In the genomic region with DNA sequence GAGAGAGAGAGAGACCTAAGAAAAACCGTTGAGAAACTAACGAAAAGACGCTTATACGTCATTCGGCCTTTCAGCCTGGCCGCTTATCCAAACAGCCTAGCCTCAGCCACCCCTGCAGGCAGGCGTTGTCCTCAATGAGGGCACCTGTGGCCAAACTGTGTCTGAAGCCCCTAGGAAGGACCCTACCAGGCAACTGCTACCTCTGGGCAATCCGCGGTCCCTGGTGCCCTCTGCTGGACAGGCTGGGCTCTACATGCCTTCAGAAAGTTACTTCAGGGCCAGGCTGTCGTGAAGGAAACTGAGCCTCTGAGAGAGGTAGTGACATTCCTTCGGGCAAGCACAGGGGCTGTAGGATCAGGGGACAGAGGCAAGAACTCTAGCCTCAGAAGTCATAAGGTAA, we compare ENCODE assay signal across 8 mouse cellular contexts.
DNase-seq lines count a peak whose midpoint lies in the region; ATAC-seq and TF ChIP-seq lines count a peak whose summit lies in the region.

No protein-coding gene starts in this region.

- no peak overlapping the region for H3K4me3 ChIP-seq in ES-Bruce4 (ENCODE audit: low read depth, low read length)
- no peak overlapping the region for H3K4me3 ChIP-seq in embryonic fibroblast, embryonic 13.5 days (ENCODE audit: insufficient read depth, low read length)

- TF ChIP-seq EP300 in ES-Bruce4 (IDR thresholded peaks at IDR 0.05; ENCODE audit: insufficient read depth, low read depth, low read length): no peak

- intact Hi-C loops in heart, postnatal 14 days (cut with DNase I): loop anchor here (1.0 to 10.0 kb wide), 5 partner anchors 124 to 780 kb away; a partner anchor contains a TSS

- no peak for TF ChIP-seq POLR2A in ES-Bruce4 (IDR thresholded peaks at IDR 0.05; ENCODE audit: insufficient read depth, low read length)
- TF ChIP-seq POLR2A in embryonic fibroblast, embryonic 13.5 days (IDR thresholded peaks at IDR 0.05; ENCODE audit: low read depth, low read length): no peak

- H3K4me1 ChIP-seq in ES-Bruce4 (ENCODE audit: control insufficient read depth, insufficient read depth, low read length): no peaks in the 10 kb centered on the region
- H3K4me1 ChIP-seq in embryonic fibroblast, embryonic 13.5 days (ENCODE audit: control insufficient read depth, insufficient read depth, low read length): no peaks in the 10 kb centered on the region

- peak; percentile 75 for ATAC-seq in megakaryocyte, adult 5-6 weeks (ENCODE audit: poor library complexity, severe bottlenecking)

- H3K27me3 ChIP-seq in ES-Bruce4 (ENCODE audit: control insufficient read depth, insufficient read depth, low read length, poor library complexity, severe bottlenecking): no peaks in the 10 kb centered on the region

- H3K27ac ChIP-seq in ES-Bruce4 (ENCODE audit: insufficient read depth, low read length): no peak overlapping the region
- no peak overlapping the region for H3K27ac ChIP-seq in embryonic fibroblast, embryonic 13.5 days (ENCODE audit: insufficient read depth, low read length)

- peak; percentile 47 for DNase-seq in adrenal gland, adult 2 months
- peak; percentile 71 to 79 for DNase-seq in heart, postnatal 14 days
- DNase-seq in layer of hippocampus, postnatal 14 days (ENCODE audit: low spot score in 2 of 2): peak; percentile 44 to 52
- DNase-seq in right cerebral cortex, postnatal 10 days (ENCODE audit: low spot score in 2 of 2): peak; percentile 55 to 64
- DNase-seq in urinary bladder, postnatal 36 days (ENCODE audit: low spot score in 2 of 2): peak; percentile 56 to 59

- TF ChIP-seq CTCF in ES-Bruce4 (IDR thresholded peaks at IDR 0.05; ENCODE audit: low read depth, low read length): peak; percentile 96
- peak; percentile 89 for TF ChIP-seq CTCF in embryonic fibroblast, embryonic 13.5 days (IDR thresholded peaks at IDR 0.05; ENCODE audit: borderline replicate concordance, insufficient read depth, low read length)

- H3K9ac ChIP-seq in ES-Bruce4 (ENCODE audit: low read depth, poor library complexity, severe bottlenecking): no peak overlapping the region

- H3K36me3 ChIP-seq in ES-Bruce4 (ENCODE audit: control insufficient read depth, insufficient read depth, low read length, poor library complexity, severe bottlenecking): no peaks in the 10 kb centered on the region

- no peaks in the 10 kb centered on the region for H3K9me3 ChIP-seq in ES-Bruce4 (replicated peaks; ENCODE audit: control insufficient read depth, insufficient read depth, low read length, poor library complexity, severe bottlenecking)
